Mouse (Mus musculus) fibroblast of lung, adult 2 months (primary cell): Measurements from ENCODE around the gene Tbc1d8b.

ENCODE experiments used
- DNase-seq: peaks from one replicate; pipeline ENCODE4 v3.0.0-alpha.2; 2011; ENCODE audit warnings: low read depth

Gene Tbc1d8b

DNA sequence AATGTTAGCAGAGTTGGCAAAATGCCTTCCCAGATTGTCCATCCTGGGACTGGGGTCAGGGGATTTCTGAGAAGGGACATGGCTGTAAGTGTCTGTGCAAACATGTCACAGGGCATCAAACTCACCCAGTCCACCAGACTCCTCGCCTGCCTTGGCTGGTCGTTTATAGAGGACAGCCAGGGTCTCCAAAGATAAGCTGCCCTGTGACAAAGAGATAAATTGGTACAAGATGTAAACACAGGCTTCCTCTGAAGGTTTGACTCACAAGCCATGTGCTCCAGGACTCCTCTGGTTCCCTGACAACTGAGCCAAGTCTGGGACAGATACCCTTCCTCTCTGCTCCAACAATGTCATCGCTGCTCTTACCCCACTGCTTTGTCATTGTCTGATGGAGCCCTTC is 96.2 kb downstream of the Tbc1d8b start:
- no peak for DNase-seq

- no peak for DNase-seq
Observed at GRCm38 (mm10) chrX:139781563-139781962, 96.8 kb downstream of the Tbc1d8b start.

- DNase-seq, result no peak
Observed at GRCm38 (mm10) chrX:139782278-139783044, 97.7 kb downstream of the Tbc1d8b start, which contains the start of gene Ripply1. Gene Ripply1, minus strand, starts transcription at chrX:139782353.

- DNase-seq, result peak; percentile 52
Observed at GRCm38 (mm10) chrX:139783045-139783422, 98.2 kb downstream of the Tbc1d8b start.

DNA sequence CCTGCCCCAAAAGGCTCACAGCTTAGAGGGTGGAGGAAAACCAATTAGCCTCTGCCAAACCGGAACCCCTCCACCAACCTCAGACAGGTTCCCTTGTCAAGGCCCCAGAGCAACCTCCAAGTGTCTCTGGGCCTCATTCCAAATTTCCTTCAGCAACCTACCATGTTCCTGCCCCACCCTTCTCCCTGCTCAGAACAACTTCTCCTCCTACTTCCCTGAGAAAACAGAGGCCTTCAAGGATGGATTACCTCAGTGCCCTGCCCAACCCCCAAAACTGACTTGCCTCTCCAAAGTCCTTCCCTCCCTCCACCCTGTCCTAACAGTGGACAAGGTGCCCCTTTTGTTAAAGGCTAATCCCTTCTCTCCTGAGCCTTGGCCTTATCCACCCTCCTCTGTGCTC is 101.0 kb downstream of the Tbc1d8b start:
- no peak for DNase-seq

GRCm38 (mm10) chrX:139794072-139794845 is 109.5 kb downstream of the Tbc1d8b start:
- no peak for DNase-seq

- DNase-seq, result no peak
Observed at GRCm38 (mm10) chrX:139796037-139796436, 111.2 kb downstream of the Tbc1d8b start.

GRCm38 (mm10) chrX:139797875-139798274 is 113.1 kb downstream of the Tbc1d8b start:
- DNase-seq, result no peak

- no peak for DNase-seq
Observed at GRCm38 (mm10) chrX:139799953-139800352, 115.2 kb downstream of the Tbc1d8b start.

GRCm38 (mm10) chrX:139800406-139800878 is 115.6 kb downstream of the Tbc1d8b start, which contains the start of gene Cldn2:
Gene Cldn2, plus strand, starts transcription at chrX:139800828.
- DNase-seq, result no peak
